Mouse (Mus musculus): Measurements from ENCODE around the gene Adcy10.

DNA sequence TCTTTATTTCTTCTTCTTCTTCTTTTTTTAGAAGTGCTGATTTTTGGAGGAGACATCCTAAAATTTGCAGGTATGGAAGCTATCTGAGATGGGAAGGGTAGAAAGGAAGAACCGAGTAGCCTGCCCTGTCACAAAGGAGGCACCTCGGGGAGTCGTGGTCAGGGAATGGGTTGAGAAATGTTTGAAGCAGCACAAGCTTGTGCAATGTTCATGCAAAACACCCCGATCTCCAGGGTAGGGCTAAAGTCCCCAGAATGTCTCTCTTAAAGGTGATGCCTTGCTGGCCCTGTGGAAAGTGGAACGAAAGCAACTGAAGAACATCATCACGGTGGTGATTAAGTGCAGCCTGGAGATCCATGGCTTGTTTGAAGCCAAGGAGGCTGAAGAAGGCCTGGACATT is 21.3 kb downstream of the Adcy10 start:
- TF ChIP-seq CTCF (IDR thresholded peaks at IDR 0.05; ENCODE audit: borderline replicate concordance, insufficient read depth, low read length), result no peak
- TF ChIP-seq POLR2A (IDR thresholded peaks at IDR 0.05; ENCODE audit: low read depth, low read length), result no peak

Measured in embryonic fibroblast, embryonic 13.5 days (primary cell).